Mouse (Mus musculus): ENCODE data around the gene Olfr955.

Olfr955 gene

GRCm38 (mm10) chr9:39471844-39472243 is at the start of gene Olfr955:
Olfr955 (minus strand) TSS chr9:39471944.
- DNase-seq: no peak

- DNase-seq: no peak
These were observed 46.9 kb upstream of the Olfr955 start for GRCm38 (mm10) chr9:39518595-39518994.

- DNase-seq: no peak
These were observed 43.8 kb upstream of the Olfr955 start, which contains the start of gene Olfr957 for GRCm38 (mm10) chr9:39515531-39515930. Olfr957 (minus strand) TSS chr9:39515809.

GRCm38 (mm10) chr9:39509412-39509811 is 37.7 kb upstream of the Olfr955 start:
- no peak for DNase-seq

- DNase-seq: peak; percentile 46
These were observed 37.3 kb upstream of the Olfr955 start for GRCm38 (mm10) chr9:39508998-39509397.

GRCm38 (mm10) chr9:39493895-39494294 is 22.2 kb upstream of the Olfr955 start, which contains the start of gene Olfr44:
Olfr44 (minus strand) TSS chr9:39493995.
- no peak for DNase-seq

GRCm38 (mm10) chr9:39456401-39456800 is 15.3 kb downstream of the Olfr955 start, which contains the start of gene Olfr954:
Olfr954 (plus strand) TSS chr9:39456701.
- no peak for DNase-seq

- no peak for DNase-seq
These were observed 44.7 kb downstream of the Olfr955 start, which contains the start of gene Olfr952 for GRCm38 (mm10) chr9:39427048-39427447. Olfr952 (minus strand) TSS chr9:39427148.
